Mouse (Mus musculus): ENCODE measurements around the gene Rnf216.
"Not testable (repeated sequence)": the region's sequence is repeated elsewhere in the genome, so short reads cannot be mapped to it uniquely, and the experiment has no call there.

Gene Rnf216

DNA sequence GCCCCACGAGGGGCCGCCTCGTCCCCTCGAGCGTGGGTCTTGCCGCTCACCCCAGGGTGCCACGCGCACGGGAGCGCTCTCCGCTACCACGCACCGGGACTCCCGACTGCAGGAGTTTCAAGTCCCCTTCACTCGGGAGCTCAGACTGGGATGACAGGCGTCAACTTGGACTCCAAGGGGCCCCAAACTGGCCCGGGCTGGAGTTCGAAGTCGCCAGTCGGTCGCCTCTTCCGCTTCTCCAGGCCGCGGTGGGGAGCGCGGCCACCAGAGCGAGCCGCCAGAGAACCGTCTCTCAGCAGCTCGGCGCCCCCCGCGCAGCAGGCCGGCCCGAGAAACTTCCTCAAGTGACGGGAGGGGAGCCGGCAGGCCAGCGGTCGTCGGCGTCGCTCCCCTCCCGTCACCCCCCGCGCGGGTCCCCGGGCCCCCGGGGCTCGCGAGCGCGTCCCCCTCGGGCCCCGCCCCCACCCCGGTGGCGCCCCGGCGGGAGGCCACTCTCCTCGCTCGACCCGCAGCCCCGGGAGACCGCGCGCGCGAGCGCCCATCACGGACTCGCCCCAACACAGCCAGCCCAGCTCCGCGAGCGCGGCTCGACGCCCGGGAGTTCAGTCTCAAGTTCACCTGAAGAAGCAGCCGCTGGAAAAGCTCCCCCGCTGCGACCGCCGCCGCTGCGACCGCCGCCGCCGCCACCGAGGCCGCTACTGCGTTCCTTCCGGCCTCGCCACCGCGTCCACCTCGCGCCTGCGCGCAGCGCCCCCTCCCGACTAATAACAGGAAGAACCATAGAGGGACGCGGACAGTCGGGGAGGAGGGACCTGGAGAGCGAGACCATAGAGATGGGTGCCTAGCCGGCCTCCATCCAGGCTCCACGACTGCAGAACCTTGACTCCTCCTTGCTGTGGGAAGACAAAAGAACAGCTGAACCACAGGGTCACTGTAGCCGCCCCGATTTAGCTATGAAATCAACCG is at the start of gene Rnf216:
Gene Rnf216 (minus strand): TSS at position 714 of the 966 bp plus-strand sequence.
- in situ Hi-C loops (cut with MboI) = no loop called here

- in situ Hi-C loops (cut with MboI) = no loop called here
These were observed 42.7 kb upstream of the Rnf216 start for GRCm38 (mm10) chr5:143155534-143155933.

DNA sequence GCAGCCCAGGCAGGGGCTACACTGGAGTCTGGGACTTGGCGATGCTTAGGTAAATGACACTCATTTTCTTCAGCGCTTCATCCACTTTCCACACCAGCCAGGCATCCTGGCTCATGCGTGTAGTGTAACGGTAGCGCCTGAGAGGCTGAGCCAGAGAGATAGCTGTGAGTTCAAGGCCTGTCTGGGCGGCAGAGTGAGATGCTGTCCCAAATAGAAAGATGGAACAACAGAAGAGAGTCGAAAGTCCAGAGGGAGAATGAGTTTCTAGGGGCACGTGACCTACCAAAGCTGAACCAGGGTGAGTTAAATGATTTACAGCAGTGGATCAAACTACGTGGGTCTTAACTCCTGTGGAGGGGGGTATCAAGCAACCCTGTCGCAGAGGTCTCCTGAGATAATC is 41.0 kb upstream of the Rnf216 start:
- in situ Hi-C loops (cut with MboI) = no loop called here

- in situ Hi-C loops (cut with MboI) = no loop called here
These were observed 37.2 kb upstream of the Rnf216 start for GRCm38 (mm10) chr5:143150044-143150443.

DNA sequence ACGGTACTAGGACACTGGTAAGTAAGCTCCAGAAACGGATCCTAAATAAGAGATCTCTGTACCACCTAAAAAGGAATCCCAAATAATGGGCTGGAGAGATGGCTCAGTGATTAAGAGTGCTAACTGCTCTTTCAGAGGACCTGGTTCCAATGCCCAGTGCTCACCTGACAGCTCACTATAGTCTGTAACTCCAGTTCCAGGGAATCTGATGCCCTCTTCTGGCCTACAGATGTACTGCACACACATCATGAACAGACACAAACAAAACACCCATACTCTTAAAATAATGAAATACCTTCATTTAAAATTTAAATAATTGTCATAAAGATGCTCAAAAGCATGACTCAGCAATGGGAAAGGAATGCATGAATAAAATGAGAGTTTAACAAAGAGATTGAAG is 36.7 kb upstream of the Rnf216 start:
- in situ Hi-C loops (cut with MboI) = no loop called here

DNA sequence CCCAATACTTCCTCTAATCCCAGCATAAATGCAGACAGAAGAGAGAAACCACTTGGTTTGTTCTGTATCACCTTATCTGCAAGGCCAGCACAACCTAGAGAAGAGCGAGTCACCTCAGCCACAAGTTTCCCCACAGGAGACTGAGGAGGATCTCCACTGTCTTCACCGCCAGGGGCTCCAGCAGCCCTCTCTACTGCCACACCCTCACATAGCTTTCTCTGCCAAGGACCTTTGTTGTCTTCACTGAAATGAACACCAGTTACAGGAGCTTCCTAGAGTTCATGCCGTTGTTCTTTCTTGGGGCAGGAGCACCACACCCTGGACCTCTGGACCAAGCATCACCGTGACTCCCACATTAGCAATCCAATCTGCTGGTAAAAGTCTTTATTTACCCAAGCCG is 35.9 kb upstream of the Rnf216 start:
- in situ Hi-C loops (cut with MboI) = no loop called here

DNA sequence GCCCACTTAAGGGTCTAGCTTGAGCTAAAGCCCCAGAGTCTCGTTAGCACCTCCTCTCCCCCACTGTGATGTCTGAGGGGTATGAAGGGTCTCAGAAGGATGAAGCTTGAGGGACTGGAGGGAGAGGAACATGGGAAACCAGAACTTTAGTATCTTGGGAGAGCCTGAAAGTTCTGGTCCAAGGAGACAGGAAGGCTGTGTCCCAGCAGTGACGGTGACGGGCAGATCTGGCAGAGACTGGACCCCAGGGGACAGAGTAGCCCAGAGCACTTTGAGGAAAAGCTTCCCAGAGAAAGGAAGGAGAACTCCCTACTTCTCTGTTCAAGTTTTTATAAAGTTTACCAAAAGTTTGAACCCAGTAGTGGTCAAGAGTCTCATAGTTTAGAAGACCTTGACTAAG is 34.7 kb upstream of the Rnf216 start, which contains the start of gene Olfr718-ps1:
Gene Olfr718-ps1 (minus strand): TSS at position 101 of the 400 bp plus-strand sequence.
- in situ Hi-C loops (cut with MboI) = no loop called here

DNA sequence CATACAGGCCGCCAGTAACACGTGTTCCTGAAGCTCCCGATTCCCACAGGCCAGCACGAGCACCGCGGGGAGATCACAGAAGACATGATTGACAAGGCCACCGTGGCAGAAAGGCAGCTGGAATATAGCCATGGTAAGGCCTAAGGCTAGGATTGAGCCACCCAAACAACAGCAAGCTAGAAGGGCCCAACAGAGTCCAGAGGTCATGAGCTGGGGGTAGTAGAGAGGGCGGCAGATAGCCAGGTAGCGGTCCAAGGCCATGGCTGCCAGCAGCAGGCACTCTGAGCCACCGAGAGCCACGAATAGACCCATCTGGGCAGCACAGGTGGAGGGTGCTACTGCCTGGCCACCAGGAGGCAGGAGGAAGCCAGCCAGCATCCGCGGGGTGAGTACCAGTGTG is 24.8 kb upstream of the Rnf216 start:
- in situ Hi-C loops (cut with MboI) = no loop called here

GRCm38 (mm10) chr5:143135042-143135441 is 22.2 kb upstream of the Rnf216 start:
- in situ Hi-C loops (cut with MboI) = no loop called here

GRCm38 (mm10) chr5:143134216-143135010 is 21.6 kb upstream of the Rnf216 start:
- in situ Hi-C loops (cut with MboI) = not testable (repeated sequence)

GRCm38 (mm10) chr5:143132935-143133514 is 20.2 kb upstream of the Rnf216 start:
- in situ Hi-C loops (cut with MboI) = no loop called here

GRCm38 (mm10) chr5:143130342-143130741 is 17.5 kb upstream of the Rnf216 start:
- in situ Hi-C loops (cut with MboI) = no loop called here

DNA sequence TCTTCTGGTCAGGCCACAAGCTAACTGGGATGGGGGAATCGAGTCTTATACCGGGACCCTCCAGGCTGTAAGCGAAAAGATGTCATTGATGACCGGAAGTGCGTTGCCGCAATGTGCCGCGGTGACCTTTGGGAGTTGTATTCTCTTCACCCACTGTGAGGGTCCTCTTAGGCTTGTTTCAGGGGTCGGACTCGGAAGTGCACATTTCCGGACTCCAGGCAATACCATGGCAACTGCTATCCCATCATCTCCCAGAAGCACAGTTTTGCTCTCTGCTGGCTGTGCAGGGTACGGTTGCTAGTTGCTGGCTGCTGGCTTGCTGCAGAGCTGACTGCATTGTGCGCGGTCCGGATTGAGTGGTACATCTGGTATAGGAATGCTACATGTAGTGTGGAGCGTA is 16.3 kb upstream of the Rnf216 start:
- in situ Hi-C loops (cut with MboI) = no loop called here

DNA sequence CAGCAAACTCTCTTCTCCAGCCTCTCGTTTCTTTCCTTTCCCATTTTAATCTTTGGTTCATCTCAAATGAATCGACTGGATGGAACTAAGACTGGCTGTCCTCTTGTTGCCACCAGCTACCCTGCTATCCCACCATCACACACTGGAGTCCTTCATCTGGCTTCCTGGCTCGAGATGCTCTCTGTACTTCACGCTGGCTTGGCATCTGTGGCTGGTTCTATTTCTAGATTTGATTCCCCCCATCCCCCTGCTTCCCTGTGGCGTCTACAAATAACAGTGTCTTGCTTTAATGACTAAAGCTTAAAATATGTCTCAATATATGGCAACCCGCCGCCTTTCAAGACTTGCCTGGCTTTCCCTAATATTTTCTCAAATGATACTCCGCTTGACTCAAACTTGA is 15.0 kb upstream of the Rnf216 start:
- in situ Hi-C loops (cut with MboI) = no loop called here

DNA sequence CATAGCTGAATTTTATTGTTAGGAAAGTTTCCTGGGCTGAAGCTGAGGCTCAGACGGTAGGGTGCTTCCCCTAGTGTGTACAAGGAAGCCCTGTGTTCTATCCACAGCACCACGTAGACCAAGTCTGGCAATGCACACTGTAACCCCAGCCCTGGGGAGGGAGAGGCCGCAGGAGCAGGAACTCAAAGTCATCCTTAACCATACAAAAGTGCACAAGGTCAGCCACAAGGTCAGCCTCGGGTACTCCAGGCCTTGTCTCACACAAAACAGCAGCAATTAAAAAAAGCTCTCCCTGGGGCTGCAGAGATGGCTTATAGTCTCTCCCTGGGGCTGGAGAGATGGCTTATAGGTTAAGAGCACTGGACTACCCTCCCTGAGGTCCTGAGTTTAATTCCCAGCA is 14.1 kb upstream of the Rnf216 start:
- in situ Hi-C loops (cut with MboI) = no loop called here

DNA sequence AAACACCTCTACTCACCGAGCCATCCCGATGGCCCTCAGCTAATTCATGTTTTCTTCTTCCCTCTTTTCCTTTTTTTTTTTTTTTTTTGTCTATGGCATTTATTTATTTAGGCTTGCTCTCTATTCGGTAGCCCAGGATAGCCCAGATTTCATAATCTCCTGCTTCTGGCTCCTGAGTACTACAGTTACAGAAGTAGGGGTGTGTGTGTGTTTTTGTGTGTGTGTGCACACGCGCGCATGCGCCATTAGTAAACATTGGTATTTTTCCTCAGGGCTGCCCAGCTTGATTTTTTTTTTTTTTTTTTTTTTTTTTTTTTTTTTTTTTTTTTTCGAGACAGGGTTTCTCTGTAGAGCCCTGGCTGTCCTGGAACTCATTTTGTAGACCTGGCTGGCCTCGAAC is 13.3 kb upstream of the Rnf216 start:
- in situ Hi-C loops (cut with MboI) = no loop called here

- in situ Hi-C loops (cut with MboI) = no loop called here
These were observed 12.8 kb upstream of the Rnf216 start for GRCm38 (mm10) chr5:143125601-143126000.

GRCm38 (mm10) chr5:143124805-143125378 is 12.1 kb upstream of the Rnf216 start:
- in situ Hi-C loops (cut with MboI) = no loop called here

DNA sequence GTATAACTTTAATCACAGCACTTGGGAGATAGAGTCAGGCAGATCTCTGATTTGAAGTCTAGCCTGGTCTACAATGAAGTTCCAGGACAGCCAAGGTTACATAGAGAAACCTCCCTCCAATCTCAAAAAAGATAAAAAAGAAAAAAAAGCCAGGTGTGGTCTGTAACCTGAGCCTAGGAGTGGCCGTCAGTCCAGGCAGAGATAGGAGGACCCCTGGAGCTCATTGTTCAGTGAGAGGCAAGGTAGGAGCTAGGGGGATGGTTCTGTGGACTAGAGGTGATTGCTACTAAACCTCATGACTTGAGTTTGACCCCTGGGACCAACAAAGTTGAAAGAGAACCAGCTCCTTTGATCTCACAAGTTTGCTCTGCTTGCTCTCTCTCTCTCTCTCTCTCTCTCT is 9.9 kb upstream of the Rnf216 start:
- in situ Hi-C loops (cut with MboI) = no loop called here

GRCm38 (mm10) chr5:143122125-143122524 is 9.3 kb upstream of the Rnf216 start:
- in situ Hi-C loops (cut with MboI) = no loop called here

DNA sequence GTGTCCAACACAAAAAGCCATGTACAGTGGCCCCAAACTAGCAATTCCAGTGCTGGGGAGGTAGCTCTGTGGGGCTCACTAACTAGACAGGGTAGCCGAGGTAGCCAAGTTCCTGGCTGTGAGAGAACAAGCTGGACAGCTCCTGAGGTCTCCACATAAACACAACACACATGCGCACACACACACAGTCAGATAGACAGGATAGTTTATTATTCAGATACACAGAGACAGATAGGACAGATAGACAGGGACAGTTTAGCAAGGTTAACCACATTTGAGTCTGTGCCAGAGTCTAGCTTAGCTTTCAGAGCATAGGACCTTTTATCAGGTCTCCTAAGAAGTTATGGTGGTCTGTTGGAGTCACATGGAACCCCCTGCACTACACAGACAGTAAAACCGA is 6.0 kb downstream of the Rnf216 start:
- in situ Hi-C loops (cut with MboI) = no loop called here

GRCm38 (mm10) chr5:143103231-143103630 is 9.6 kb downstream of the Rnf216 start:
- in situ Hi-C loops (cut with MboI) = no loop called here

Data from mature B cell (primary cell).